Mouse (Mus musculus): ENCODE measurements around the gene Rpp25l. TPM values are rescaled to one million over a fixed set of nuclear protein-coding genes. Genes with fewer than 3 reads are reported as not detected.
"Not testable (repeated sequence)": the region's sequence is repeated elsewhere in the genome, so short reads cannot be mapped to it uniquely, and the experiment has no call there.

Rpp25l gene
- total RNA-seq, 2 experiments from 2014 or later: 46.9 to 48.3 TPM

- DNase-seq (ENCODE audit: low spot score): no peak
Measured at GRCm38 (mm10) chr4:41738256-41738603, 24.9 kb upstream of the Rpp25l start.

DNA sequence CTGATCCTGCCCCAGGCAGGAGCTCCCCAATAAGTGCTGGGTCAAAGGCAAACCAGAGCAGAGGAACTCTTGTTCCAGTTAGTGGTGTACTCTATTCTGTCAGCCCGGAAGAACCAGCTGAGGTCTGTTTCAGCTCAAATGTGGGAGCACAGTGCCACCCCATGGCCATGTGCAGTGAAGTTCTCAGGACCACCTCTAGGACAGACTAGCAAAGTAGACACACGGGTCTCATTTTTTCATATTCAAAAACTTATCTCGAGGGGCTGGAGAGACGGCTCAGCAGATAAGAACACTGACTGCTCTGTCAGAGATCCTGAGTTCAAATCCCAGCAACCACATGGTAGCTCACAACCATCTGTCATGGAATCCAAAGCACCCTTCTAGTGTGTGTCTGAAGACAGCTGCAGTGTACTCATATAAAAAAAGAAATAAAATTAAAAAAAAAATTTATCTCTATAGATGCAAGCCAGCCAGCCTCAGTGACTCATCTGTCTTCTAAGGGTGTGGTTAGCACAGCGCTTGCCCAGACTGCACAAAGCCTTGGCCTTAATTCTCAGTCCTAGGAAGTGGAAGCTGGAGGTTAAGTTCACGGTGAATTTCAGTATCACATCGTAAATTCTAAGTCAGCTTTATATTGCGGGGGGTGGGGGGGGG is 24.4 kb upstream of the Rpp25l start:
- peak; percentile 75 for DNase-seq (ENCODE audit: low spot score)

DNA sequence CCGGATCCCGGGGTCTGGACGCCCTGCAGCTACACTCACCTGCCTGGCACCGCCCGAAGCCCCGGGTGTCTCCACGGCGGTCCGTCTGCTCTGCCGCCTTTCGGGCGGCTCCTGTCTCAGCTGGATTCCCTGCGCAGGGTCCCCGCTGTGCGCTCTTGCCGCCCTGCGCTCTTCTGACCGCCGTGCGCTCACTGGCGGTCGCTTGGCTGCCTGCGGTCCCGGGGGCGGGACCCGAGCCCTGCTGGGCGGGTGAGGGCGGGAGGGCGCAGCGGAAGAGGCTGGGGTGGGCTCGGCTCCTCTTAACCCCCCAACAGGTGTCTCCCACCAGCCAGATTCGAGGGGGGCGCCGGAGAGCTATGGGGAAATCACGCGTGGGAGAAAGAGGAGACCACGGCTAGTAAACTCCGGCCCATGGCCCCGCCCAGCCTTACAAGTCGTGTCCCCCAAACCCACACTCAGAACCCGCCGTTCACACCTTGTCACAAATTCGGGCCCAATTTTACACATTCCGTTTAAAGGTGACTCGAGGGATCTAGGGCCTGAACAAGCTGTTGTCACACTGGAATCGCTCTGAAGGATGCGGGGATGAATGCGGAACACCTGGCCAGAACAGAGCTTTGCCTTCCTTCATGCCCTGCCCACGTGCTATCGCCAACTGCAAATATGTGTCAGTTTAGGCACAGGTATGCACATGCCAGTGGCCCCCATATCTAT is 17.9 kb upstream of the Rpp25l start, which contains the start of gene Arid3c:
TSS of gene Arid3c (minus strand) at position 91 of the 714 bp plus-strand sequence.
- no peak for DNase-seq (ENCODE audit: low spot score)

- no peak for DNase-seq (ENCODE audit: low spot score)
Measured at GRCm38 (mm10) chr4:41726826-41727621, 13.7 kb upstream of the Rpp25l start.

- DNase-seq (ENCODE audit: low spot score): peak; percentile 91
Measured at GRCm38 (mm10) chr4:41722918-41723351, 9.6 kb upstream of the Rpp25l start, which contains the start of gene Dctn3. Gene Dctn3, minus strand, starts transcription at chr4:41723170.

- DNase-seq (ENCODE audit: low spot score): no peak
Measured at GRCm38 (mm10) chr4:41716834-41717233, 3.5 kb upstream of the Rpp25l start.

DNA sequence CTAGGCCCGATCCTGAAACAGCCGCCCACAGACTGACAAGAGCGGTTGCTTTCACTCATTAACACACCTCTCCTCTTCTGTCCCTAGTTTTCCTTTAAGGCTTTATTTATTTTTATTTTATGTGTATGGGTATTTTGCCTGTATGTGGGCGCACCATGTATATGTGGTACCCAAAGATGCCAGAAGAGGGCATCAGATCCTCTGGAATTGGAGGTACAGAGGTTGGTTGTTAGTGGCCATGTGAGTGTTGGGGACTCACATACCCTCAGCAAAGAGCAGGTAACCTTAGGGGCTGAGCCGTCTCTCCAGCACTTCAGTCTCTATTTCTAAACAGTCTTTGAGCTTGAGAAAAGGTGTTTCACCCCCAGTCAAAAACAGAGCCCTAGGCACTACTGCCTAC is 2.3 kb upstream of the Rpp25l start:
- DNase-seq (ENCODE audit: low spot score): no peak

DNA sequence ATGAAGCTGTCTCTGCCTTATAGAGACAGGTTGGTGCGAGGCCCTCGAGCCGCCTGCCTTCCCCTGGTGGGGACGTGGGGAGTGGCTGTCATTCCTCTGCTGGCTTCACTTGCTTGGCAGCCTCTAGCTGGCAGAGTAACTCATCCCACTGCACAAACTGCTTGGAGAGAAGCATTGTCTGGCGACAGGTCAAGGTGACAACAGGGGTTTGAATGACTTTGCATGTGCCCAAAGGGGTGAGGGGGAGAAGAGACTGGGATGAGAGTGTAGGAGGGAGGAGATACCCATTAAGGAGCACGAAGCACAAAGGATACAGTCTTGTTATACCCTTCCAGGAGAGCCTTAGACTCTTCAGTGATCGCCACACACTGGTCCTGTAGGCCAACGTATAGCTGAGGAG is 1.7 kb upstream of the Rpp25l start:
- DNase-seq (ENCODE audit: low spot score): no peak

- peak; percentile 73 for DNase-seq (ENCODE audit: low spot score)
Measured at GRCm38 (mm10) chr4:41714276-41714675, 942 bp upstream of the Rpp25l start.

GRCm38 (mm10) chr4:41712421-41713196 is 725 bp downstream of the Rpp25l start:
- DNase-seq (ENCODE audit: low spot score): peak; percentile 74

GRCm38 (mm10) chr4:41711705-41712375 is 1.5 kb downstream of the Rpp25l start:
- DNase-seq (ENCODE audit: low spot score): no peak

GRCm38 (mm10) chr4:41710229-41710628 is 3.1 kb downstream of the Rpp25l start:
- DNase-seq (ENCODE audit: low spot score): no peak

- peak; percentile 73 for DNase-seq (ENCODE audit: low spot score)
Measured at GRCm38 (mm10) chr4:41708192-41708745, 5.1 kb downstream of the Rpp25l start.

DNA sequence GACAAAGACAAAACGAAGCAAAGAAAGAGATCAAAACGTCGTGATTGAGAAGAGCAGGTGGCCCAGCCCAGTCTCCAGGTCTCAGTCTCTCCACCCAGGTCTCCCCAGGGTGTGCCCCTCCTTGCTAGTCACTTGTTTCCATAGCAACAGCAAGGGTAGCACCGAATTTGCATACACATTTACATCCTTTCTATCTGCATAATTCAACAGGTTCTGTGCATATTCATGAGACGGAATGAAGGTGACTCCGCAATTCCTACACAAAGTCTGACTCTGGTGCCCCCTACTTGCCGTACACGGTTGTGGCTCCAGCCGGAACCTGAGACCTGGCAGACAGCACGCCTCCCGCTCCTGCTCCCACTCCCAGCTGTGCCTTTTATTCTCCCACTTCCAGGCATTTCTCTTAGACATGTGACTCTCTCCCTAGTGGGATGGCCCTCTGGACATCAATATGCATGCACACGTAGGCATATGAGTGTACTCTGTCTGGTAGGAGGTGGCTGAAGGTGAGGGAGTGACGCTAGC is 6.3 kb downstream of the Rpp25l start:
- DNase-seq (ENCODE audit: low spot score): peak; percentile 76

- no peak for DNase-seq (ENCODE audit: low spot score)
Measured at GRCm38 (mm10) chr4:41705922-41706754, 7.2 kb downstream of the Rpp25l start.

DNA sequence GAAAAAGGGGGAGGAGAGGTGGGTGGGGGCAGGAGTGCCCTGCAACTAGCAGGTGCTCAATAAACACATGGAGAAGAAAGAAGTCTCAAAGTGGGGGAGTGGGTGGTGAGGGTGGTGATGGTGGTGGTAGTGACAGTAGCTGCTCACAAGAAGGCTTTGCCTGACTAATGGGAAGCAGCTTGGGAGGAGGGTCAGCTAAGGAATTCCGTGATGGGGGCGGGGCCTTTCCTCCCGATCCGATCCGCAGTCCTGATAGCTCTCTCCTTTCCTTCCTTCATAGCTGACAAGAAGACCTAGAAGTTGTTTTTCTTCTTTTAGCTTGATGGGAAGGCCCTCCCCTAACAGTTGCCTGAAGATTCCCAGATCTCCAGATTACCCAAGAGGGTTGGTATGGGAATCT is 8.7 kb downstream of the Rpp25l start:
- no peak for DNase-seq (ENCODE audit: low spot score)

GRCm38 (mm10) chr4:41702226-41702625 is 11.1 kb downstream of the Rpp25l start:
- not testable (repeated sequence) for DNase-seq (ENCODE audit: low spot score)

DNA sequence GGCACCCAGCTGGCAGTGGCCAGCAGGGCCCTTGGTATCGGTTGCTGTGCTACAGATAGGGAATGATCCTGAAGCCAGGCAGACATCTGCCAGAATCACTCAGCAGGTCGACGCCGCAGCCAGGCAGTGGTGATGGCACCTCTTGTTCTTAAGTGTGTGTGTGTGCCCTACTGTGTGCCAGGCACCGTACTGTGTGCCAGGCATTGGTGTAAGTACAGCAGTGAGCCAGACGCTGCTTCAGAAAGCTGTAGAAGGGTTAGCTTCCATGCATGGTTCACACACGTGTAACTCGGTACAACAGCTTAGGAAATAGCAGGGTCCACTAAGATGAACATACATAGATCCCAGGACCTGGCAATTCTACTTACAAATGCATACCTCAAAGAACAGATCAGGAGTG is 13.1 kb downstream of the Rpp25l start:
- not testable (repeated sequence) for DNase-seq (ENCODE audit: low spot score)

- DNase-seq (ENCODE audit: low spot score): not testable (repeated sequence)
Measured at GRCm38 (mm10) chr4:41699783-41700182, 13.6 kb downstream of the Rpp25l start, which contains the start of gene Il11ra1. Gene Il11ra1, plus strand, starts transcription at chr4:41699989.
